Mouse (Mus musculus): ENCODE results near the gene Gm11011. TPM values are rescaled to one million over a fixed set of nuclear protein-coding genes. Genes with fewer than 3 reads are reported as not detected.

Gm11011 gene
- polyA plus RNA-seq, 1 experiment = not detected

GRCm38 (mm10) chr2:169630070-169630469 is 42.5 kb upstream of the Gm11011 start:
- H3K27me3 ChIP-seq (ENCODE audit: control insufficient read depth, insufficient read depth, low read length) = no peaks in the 10 kb centered on the region
- TF ChIP-seq POLR2A (IDR thresholded peaks at IDR 0.05; ENCODE audit: low read depth, low read length) = no peak
- H3K27ac ChIP-seq (ENCODE audit: insufficient read depth, low read depth, low read length) = no peak overlapping the region
- H3K4me1 ChIP-seq (ENCODE audit: control insufficient read depth, insufficient read depth, insufficient read length, low read length) = peaks cover 2% of the 10 kb centered on the region; the same call in 1 of the 2 replicates
- H3K4me3 ChIP-seq (ENCODE audit: low read depth, low read length) = no peak overlapping the region
- H3K36me3 ChIP-seq (ENCODE audit: control insufficient read depth, insufficient read depth, low read length) = no peaks in the 10 kb centered on the region
- 88% methylated on average over 3 of the region's 3 CpGs for WGBS

- WGBS = 38% methylated on average over 15 of the region's 15 CpGs
- no peak for TF ChIP-seq POLR2A (IDR thresholded peaks at IDR 0.05; ENCODE audit: low read depth, low read length)
- TF ChIP-seq CTCF (IDR thresholded peaks at IDR 0.05; ENCODE audit: extremely low read depth, insufficient read length, insufficient replicate concordance, low read depth, low read length) = no peak
- H3K4me3 ChIP-seq (ENCODE audit: low read depth, low read length) = peak overlapping the region; percentile 30
- H3K36me3 ChIP-seq (ENCODE audit: control insufficient read depth, insufficient read depth, low read length) = no peaks in the 10 kb centered on the region
- H3K4me1 ChIP-seq (ENCODE audit: control insufficient read depth, insufficient read depth, insufficient read length, low read length) = no peaks in the 10 kb centered on the region
- no peak overlapping the region for H3K27ac ChIP-seq (ENCODE audit: insufficient read depth, low read depth, low read length)
- no peaks in the 10 kb centered on the region for H3K27me3 ChIP-seq (ENCODE audit: control insufficient read depth, insufficient read depth, low read length)
These were observed 33.7 kb upstream of the Gm11011 start for GRCm38 (mm10) chr2:169621201-169621710.

- TF ChIP-seq POLR2A (IDR thresholded peaks at IDR 0.05; ENCODE audit: low read depth, low read length) (no peak), CTCF (IDR thresholded peaks at IDR 0.05; ENCODE audit: extremely low read depth, insufficient read length, insufficient replicate concordance, low read depth, low read length) (no peak)
- WGBS = 70% methylated on average over 6 of the region's 6 CpGs
- H3K27me3 ChIP-seq (ENCODE audit: control insufficient read depth, insufficient read depth, low read length) = no peaks in the 10 kb centered on the region
- no peaks in the 10 kb centered on the region for H3K4me1 ChIP-seq (ENCODE audit: control insufficient read depth, insufficient read depth, insufficient read length, low read length)
- H3K4me3 ChIP-seq (ENCODE audit: low read depth, low read length) = no peak overlapping the region
- no peak overlapping the region for H3K27ac ChIP-seq (ENCODE audit: insufficient read depth, low read depth, low read length)
- H3K36me3 ChIP-seq (ENCODE audit: control insufficient read depth, insufficient read depth, low read length) = no peaks in the 10 kb centered on the region
These were observed 28.5 kb upstream of the Gm11011 start for GRCm38 (mm10) chr2:169615998-169616397.

GRCm38 (mm10) chr2:169614683-169615082 is 27.1 kb upstream of the Gm11011 start:
- 39% methylated on average over 4 of the region's 4 CpGs for WGBS
- TF ChIP-seq POLR2A (IDR thresholded peaks at IDR 0.05; ENCODE audit: low read depth, low read length) (no peak), CTCF (IDR thresholded peaks at IDR 0.05; ENCODE audit: extremely low read depth, insufficient read length, insufficient replicate concordance, low read depth, low read length) (no peak)

GRCm38 (mm10) chr2:169611557-169611956 is 24.0 kb upstream of the Gm11011 start:
- H3K4me3 ChIP-seq (ENCODE audit: low read depth, low read length) = no peak overlapping the region
- TF ChIP-seq CTCF (IDR thresholded peaks at IDR 0.05; ENCODE audit: extremely low read depth, insufficient read length, insufficient replicate concordance, low read depth, low read length) = no peak
- TF ChIP-seq POLR2A (IDR thresholded peaks at IDR 0.05; ENCODE audit: low read depth, low read length) = no peak
- H3K36me3 ChIP-seq (ENCODE audit: control insufficient read depth, insufficient read depth, low read length) = no peaks in the 10 kb centered on the region
- no peak overlapping the region for H3K27ac ChIP-seq (ENCODE audit: insufficient read depth, low read depth, low read length)
- 60% methylated on average over 7 of the region's 7 CpGs for WGBS
- H3K27me3 ChIP-seq (ENCODE audit: control insufficient read depth, insufficient read depth, low read length) = no peaks in the 10 kb centered on the region
- H3K4me1 ChIP-seq (ENCODE audit: control insufficient read depth, insufficient read depth, insufficient read length, low read length) = no peaks in the 10 kb centered on the region

More at GRCm38 (mm10) chr2:169614683-169615082, 27.1 kb upstream of the Gm11011 start:
- H3K27me3 ChIP-seq (ENCODE audit: control insufficient read depth, insufficient read depth, low read length) = no peaks in the 10 kb centered on the region
- no peaks in the 10 kb centered on the region for H3K36me3 ChIP-seq (ENCODE audit: control insufficient read depth, insufficient read depth, low read length)
- no peaks in the 10 kb centered on the region for H3K4me1 ChIP-seq (ENCODE audit: control insufficient read depth, insufficient read depth, insufficient read length, low read length)
- H3K27ac ChIP-seq (ENCODE audit: insufficient read depth, low read depth, low read length) = no peak overlapping the region
- H3K4me3 ChIP-seq (ENCODE audit: low read depth, low read length) = no peak overlapping the region

GRCm38 (mm10) chr2:169610882-169611281 is 23.3 kb upstream of the Gm11011 start:
- 29% methylated on average over 8 of the region's 8 CpGs for WGBS
- H3K27ac ChIP-seq (ENCODE audit: insufficient read depth, low read depth, low read length) = no peak overlapping the region
- TF ChIP-seq POLR2A (IDR thresholded peaks at IDR 0.05; ENCODE audit: low read depth, low read length) (no peak), CTCF (IDR thresholded peaks at IDR 0.05; ENCODE audit: extremely low read depth, insufficient read length, insufficient replicate concordance, low read depth, low read length) (no peak)
- no peaks in the 10 kb centered on the region for H3K27me3 ChIP-seq (ENCODE audit: control insufficient read depth, insufficient read depth, low read length)
- H3K4me3 ChIP-seq (ENCODE audit: low read depth, low read length) = no peak overlapping the region
- no peaks in the 10 kb centered on the region for H3K4me1 ChIP-seq (ENCODE audit: control insufficient read depth, insufficient read depth, insufficient read length, low read length)
- H3K36me3 ChIP-seq (ENCODE audit: control insufficient read depth, insufficient read depth, low read length) = no peaks in the 10 kb centered on the region

GRCm38 (mm10) chr2:169609956-169610355 is 22.4 kb upstream of the Gm11011 start:
- H3K27ac ChIP-seq (ENCODE audit: insufficient read depth, low read depth, low read length) = no peak overlapping the region
- TF ChIP-seq CTCF (IDR thresholded peaks at IDR 0.05; ENCODE audit: extremely low read depth, insufficient read length, insufficient replicate concordance, low read depth, low read length) (no peak), POLR2A (IDR thresholded peaks at IDR 0.05; ENCODE audit: low read depth, low read length) (no peak)
- no peak overlapping the region for H3K4me3 ChIP-seq (ENCODE audit: low read depth, low read length)
- H3K27me3 ChIP-seq (ENCODE audit: control insufficient read depth, insufficient read depth, low read length) = no peaks in the 10 kb centered on the region
- H3K4me1 ChIP-seq (ENCODE audit: control insufficient read depth, insufficient read depth, insufficient read length, low read length) = no peaks in the 10 kb centered on the region
- 51% methylated on average over 13 of the region's 13 CpGs for WGBS
- H3K36me3 ChIP-seq (ENCODE audit: control insufficient read depth, insufficient read depth, low read length) = no peaks in the 10 kb centered on the region

Measured in small intestine, adult 2 months (tissue).